Mouse (Mus musculus): ENCODE results near the gene Flywch1.
A peak's percentile ranks its signal among the peaks of the same experiment; 100 is the strongest.

Gene Flywch1

DNA sequence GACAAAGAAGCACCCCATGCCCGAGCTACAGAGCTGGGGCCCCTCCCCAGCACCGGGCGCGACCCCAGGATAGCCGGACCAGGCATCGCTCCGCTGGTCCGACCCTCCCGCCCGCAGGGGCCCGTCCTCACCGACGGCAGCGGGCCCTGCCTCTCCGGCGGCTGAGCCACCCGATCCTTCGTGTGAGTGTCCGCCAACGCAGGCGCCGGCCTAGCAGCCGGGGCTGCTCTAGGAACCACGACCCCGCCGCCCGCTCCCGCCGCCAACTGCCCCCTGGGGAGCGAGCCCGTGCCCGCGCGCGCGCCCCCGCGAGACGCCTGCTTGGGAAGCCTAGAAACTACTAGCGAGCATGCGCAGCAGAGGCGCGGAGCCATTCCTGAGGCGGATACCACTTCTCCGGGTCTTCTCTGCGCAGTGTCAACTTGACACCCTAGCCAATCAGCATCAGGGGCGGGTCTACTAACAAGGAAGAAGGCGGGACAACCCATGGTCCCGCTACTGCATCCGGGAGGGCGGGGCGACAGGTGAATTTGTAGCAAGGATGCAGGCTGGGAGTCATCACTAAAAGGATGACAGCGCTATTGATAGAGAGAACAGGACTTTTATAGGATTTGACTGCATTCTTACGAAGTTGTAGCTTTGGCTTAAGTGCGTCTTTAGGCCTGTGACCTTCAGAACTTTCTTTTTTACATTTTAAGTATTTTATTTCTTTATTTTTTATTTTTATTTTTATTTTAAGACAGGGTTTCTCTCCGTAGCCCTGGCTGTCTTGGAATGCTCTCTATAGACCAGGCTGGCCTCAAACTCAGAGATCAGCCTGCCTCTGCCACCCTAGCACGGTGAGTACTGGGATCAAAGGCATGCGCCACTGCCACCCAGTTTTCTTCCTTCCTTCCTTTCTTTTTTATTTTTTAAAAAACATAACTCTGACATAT lies at the start of gene Flywch1:
Gene Flywch1, minus strand, starts transcription at position 319 of the 935 bp plus-strand sequence.
- peak; percentile 96 for DNase-seq (ENCODE audit: low spot score)

DNA sequence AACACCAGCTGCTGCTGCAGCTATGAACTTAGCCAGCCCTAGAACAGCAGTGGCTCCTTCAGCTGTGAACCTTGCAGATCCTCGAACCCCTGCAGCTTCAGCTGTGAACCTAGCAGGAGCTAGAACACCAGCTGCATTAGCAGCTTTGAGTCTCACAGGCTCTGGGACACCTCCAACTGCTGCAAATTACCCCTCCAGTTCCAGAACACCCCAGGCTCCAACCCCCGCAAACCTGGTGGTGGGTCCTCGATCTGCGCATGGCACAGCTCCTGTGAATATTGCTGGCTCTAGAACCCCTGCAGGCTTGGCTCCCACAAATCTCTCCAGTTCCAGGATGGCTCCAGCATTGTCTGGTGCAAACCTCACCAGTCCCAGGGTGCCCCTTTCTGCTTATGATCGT lies 49.3 kb upstream of the Flywch1 start:
- DNase-seq (ENCODE audit: low spot score): no peak

DNA sequence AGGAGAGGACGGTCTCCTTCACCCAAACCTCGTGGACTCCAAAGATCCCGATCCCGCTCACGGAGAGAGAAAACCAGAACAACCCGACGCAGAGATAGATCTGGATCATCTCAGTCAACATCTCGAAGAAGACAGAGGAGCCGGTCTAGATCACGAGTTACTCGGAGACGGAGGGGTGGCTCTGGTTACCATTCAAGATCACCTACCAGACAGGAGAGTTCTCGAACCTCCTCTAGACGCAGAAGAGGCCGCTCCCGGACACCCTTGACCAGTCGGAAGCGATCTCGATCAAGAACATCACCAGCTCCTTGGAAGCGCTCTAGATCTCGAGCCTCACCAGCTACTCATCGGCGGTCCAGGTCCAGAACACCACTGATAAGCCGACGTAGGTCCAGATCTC lies 47.8 kb upstream of the Flywch1 start:
- DNase-seq (ENCODE audit: low spot score): no peak

DNA sequence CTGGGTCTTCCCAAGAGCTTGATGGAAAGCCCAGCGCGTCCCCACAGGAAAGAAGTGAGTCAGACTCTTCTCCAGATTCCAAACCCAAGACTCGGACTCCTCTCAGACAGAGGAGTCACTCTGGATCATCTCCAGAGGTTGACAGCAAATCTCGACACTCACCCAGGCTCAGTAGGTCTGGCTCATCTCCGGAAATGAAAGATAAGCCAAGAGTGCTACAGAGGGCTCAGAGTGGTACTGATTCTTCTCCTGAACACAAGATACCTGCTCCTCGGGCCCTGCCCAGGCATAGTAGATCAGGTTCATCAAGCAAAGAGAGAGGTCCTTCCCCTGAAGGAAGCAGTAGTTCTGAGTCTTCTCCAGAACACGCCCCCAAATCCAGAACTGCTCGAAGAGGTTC lies 47.2 kb upstream of the Flywch1 start:
- DNase-seq (ENCODE audit: low spot score): no peak

DNA sequence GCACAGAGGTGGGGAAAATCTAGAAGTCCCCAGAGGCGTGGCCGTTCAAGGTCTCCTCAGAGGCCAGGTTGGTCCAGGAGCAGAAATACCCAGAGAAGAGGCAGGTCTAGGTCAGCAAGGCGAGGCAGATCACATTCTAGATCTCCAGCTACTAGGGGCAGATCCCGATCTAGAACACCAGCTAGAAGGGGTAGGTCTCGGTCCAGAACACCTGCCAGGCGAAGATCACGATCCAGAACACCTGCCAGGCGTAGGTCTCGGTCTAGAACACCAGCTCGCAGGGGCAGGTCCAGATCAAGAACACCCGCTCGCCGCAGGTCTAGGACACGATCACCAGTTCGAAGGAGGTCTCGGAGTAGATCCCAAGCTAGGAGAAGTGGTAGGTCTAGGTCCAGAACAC lies 44.2 kb upstream of the Flywch1 start:
- no peak for DNase-seq (ENCODE audit: low spot score)

DNA sequence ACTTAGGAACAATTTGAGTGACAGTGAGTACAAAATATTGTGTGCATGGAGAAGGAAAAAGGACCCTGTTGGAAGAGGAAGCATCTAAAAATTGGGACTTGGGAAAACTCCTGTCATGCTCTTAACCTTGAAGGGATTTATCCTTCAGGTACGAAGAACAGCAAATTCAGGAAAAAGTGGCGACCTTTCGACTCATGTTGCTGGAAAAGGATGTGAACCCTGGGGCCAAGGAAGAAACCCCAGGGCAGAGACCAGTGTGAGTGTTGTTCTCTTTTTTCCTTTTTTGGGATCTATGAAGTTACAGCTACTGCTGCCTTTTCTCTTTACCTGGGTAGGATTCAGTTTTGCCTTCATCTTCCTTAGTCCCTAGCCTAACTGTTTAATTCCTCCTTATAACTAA lies 36.5 kb upstream of the Flywch1 start:
- DNase-seq (ENCODE audit: low spot score): no peak

DNA sequence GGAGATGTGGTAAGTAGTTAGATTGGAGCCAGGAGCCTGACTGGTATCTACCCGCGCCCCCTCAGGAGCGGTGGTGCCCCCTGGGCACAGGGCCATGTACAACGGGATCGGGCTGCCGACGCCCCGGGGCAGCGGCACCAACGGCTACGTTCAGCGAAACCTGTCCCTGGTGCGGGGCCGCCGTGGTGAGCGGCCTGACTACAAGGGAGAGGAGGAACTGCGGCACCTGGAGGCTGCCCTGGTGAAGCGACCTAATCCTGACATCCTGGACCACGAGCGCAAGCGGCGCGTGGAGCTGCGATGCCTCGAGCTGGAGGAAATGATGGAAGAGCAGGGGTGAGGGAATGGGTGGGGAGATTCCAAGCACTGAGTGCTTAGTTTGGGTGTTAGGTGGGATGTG lies 35.5 kb upstream of the Flywch1 start:
- DNase-seq (ENCODE audit: low spot score): peak; percentile 46

DNA sequence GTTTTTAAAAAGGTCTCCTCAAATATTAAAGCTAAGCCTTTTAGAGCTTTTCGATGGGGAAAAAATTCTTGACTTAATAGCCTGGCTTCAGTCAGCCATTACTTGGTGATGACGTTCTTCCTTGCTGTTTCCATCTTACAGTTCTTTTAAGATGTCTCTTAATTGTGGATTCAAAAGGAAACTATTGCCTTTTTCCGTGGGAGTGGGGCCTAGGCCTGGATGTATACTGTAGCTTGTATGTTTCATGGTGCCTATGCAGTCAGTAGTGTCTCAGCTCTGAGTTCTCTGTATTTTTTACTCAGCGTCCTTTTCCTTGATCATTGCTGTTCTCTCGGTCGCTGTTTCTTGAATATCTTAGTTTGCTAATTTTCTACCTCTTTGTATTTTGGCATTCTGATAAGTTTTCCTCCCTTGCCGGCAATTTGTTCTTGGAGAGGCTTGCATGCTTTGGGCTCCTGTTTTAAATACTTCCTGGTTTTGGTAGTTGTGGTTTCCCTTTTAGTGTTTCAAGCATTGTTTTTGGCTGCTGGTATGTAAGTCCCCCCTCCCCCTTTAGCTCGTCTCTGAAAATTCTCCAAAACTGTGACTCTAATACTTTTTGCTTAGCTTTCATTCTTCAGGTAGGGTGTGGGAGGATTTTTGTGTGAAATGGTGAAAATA lies 33.2 kb upstream of the Flywch1 start:
- DNase-seq (ENCODE audit: low spot score): no peak

DNA sequence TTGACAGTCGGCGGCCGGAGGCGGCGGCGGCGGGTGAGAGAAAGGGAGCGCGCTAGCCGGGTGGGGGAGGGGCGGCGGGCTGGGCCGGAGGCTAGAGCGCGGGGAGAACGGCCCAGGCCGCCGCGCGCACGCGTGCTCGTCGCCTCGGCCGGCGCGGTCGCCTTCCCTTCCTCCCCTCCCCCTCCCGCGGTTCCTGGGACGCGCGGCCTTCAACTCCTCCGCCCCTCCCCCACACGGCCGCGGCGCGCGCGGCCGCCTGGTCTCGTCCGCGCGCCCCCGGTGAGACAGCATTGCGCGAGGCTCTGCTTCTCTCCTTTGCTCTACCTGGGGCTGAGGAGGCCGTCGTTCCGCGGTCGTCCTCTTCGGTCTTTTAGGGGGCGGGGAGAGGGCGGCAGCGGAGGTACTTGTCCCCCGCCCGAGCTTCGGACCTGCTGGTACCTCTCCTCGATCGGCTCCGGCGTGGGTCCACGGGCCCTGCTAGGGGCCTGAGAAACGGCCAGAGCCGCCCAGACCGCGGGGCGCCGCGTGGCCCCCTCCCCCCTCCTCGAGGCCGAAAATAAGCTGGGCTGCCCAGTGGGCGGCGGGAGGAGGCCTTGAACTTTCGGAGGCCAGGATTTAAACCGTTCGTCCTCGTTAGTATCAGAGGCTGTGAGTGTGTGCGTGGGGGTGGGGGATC lies 32.1 kb upstream of the Flywch1 start:
- peak; percentile 84 for DNase-seq (ENCODE audit: low spot score)

DNA sequence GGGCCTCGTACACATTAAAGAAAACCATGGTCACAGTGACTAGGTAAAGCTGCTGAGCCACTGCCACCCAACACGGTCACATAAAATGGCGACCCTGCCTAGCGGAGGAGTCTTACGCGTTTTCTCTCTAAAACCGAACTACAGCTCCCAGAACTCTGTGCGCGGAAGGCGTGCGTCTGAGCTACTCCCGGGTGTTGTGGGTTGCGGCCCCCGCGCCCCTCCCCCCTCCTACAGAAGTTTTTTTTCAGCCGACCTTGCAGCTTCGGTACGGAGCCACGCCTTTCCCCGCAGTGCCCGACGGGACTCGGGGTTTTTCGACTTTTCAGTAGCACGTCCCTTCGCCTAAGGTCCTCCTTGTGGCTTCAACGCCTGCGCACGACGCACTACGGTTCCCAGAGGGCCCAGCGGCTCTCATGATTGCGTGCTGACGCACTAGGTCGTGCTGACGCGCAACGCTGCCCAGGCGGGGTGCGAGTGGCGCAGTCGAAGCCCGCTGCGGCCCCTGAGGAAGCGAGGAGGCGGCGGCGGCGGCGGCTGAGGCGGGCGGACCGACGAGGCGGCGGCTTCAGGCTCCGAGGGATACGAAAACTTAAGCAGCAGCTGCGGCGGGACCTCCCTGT lies 31.5 kb upstream of the Flywch1 start:
- DNase-seq (ENCODE audit: low spot score): peak; percentile 94

DNA sequence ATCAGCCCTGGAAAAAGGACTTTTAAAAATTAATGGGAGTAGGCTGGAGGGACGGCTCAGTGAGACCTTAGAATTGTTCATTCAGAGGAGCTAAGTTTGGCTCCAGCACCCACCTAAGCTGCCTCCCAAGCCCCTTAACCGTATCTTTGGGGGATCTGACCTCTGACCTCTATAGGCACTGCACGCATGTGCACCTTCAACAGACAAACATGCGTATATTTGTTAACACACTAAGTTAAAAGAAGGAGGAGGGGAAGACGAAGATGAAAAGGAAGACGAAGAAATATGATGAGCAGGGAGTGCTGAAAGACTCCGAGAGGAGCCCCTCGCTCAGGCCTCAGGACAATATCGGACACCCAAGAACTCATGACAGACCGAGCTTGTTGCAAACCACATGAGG lies 30.2 kb upstream of the Flywch1 start:
- no peak for DNase-seq (ENCODE audit: low spot score)

DNA sequence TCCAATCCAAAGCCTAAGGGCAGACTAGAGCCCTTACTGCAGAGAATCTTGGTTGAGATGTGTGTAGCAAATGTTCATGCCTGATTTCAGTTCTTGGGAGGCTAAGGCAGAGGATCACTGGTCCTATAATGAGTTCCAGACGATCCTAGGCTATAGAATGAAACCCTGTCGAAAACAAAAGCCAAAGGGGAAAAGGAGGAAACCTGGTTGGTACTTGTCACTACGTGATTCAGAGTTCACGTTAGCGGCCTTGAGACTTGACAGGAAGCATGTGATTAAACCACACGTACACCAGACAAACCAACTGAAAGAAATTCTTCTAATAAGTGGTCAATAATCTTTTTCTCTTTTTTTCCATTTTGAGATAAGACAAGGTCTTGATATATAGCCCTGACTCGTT lies 25.9 kb upstream of the Flywch1 start:
- no peak for DNase-seq (ENCODE audit: low spot score)

DNA sequence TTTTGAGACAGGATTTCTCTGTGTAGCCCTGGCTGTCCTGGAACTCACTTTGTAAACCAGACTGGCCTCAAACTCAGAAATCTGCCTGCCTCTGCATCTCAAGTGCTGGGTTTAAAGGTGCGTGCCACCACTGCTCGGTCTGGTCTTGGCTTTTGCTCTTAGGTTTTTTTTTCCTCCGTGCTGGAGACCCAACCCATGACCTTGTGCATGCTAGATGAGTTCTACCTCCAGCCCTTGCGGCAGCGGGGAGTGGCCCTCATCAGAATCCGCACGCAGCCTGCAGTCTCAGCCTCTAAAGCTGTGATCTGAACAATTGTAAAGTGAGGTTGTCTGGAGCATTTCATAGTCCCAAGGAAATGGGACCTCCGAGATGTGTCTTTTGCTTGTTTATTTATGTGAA lies 23.9 kb upstream of the Flywch1 start:
- no peak for DNase-seq (ENCODE audit: low spot score)

DNA sequence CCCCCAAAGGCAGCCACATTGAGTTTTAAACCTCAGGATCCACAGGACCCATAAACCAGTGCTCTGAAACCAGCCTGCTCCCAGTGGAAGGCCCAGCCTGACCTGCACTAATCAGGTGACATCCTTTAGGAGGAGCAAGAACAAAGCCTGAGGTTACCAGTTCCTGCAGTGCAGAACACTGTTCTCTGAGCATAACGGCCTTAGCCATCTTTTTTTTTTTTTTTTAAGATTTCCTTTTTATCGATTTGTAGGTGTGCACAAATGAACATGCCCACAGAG lies 19.6 kb upstream of the Flywch1 start:
- no peak for DNase-seq (ENCODE audit: low spot score)

DNA sequence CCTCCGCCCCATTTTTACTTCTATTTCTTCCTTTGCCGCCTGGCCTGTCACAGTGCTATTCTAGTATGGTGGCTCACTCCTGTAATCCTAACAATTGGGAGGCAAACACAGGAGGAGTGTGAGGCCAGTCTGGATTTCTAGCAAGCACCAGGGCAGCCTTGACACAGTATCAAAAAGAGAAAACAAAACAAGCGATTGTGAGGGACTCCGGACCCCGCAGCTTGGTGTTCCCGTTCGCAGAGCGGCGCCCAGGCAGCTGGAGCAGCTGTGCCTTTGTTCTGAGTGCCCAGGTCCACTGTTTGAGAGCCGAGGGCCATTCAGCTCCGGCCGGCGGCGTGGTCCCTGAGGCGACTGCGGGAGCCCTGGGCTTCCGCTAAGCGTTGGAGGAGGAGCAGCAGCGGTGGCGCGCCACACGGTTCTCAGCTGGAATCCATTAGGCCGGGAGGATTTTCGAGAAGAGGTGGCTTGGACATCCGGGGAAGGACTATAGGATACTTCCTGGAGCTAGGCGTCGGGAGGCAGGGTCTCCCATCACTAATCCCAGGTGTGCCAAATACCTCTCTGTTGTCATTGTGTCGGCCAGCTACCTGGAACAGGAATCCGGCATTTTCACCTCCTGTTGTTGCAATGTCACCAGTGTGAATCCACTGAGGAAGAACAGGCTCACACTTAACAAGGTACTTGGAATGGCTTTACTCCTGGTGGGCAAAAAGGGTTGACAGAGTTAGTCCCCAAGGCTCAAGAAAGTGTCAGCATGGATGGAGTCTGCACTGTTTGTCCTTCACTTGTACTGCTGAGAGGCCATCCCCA lies 19.1 kb upstream of the Flywch1 start, which contains the start of gene Srrm2:
Gene Srrm2, plus strand, starts transcription at position 264 of the 810 bp plus-strand sequence.
- DNase-seq (ENCODE audit: low spot score): peak; percentile 72

DNA sequence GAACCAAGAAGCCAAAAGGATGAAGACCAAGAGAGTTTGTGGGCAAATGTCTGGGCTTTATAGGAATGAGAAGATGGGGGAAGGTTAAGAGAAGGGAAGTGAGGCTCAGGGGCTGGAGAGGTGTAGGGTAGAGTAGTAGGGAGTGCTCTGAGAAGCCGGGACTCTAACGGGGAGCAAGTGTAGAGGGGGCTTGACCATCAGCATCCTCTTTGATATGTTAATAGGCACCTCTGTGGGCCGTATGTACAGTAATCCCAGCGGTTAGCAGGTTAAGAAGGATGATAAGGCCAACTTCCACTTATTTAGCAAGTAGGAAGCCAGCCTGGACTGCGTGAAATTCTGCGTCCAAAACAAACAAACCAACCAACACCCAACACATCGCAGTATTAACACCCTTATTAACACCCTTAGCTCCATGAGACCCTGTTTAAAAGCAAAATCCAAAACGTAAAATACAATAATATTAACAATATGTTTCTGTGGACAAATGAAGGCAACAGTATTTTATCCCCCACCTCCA lies 18.4 kb upstream of the Flywch1 start:
- no peak for DNase-seq (ENCODE audit: low spot score)

DNA sequence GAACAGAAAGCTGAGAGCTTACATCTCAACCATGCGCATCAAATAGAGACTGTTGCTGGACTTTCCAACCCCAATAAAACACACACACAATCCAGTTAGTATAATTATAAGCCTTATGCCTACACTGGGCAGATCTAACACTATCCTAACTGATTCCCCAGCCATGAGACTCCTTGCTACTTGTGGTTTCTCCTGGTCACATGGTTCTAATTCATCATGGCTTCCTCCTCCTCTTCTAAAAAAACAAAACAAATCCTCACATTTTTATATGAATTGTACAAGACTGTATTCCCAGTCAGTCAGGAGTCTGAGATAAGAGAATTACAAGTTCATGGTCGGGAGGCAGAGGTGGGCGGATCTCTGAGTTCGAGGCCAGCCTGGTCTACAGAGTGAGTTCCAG lies 17.6 kb upstream of the Flywch1 start:
- DNase-seq (ENCODE audit: low spot score): no peak

DNA sequence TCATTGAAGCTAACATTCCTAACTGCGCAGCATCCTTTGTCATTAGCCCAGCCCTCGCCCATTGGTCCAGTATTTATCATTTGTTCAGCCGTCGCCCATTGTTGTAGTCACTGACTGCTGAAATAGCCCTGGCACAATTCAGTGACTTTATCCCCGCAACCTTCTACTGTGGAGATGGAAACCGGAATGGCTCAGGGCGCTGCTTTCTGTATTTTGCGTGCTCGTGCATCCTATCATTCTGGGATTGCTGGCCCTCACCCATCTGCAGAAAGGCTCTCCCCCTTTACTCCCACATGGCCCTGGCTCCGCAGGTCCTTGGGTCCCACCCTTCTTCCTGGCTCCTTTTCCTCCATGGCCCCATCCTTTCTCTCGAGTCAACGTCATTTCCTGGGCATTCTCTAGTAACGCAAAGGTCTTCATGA lies 15.1 kb upstream of the Flywch1 start:
- no peak for DNase-seq (ENCODE audit: low spot score)

DNA sequence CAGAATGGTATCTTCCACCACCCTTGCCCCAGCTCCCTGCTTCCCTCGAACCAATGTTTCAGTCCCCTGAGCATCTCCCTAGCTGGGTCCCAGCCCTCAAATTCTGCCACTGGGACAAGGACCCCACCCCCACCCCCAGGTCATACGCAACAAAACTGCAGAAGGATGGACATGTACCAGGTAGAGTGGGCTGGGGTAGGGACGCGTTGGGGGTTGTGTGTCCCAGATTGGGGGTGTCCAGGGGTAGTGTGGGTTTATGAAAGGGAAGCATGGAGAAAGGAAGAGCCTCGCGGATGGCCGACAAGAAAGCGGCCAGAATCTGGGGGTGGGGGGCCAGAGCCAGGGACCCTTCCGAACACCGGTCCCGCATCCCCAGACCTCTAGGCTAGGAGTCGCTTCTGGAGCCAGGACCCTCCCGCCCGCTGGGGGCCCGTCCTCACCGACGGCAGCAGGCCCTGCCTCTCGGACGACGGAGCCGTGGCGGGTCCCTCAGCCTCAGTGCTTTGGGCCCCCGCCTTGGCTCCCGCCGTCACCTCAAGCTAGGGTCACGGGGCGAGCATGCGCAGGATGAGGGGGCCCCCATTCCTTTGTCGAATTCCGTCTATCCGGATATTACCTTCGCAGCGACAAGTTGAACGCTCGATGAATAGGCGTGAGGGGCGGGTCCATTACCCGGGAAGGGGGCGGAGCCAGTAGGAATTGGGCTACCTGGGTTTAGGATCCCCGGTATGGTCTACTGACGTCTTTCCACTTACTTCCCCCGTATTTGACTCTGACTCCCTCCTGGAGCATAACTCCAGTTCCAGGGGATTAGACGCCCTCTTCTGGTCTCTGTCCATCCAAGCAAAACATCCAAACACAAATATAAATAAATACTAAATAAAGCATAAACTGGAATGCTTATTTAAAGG lies 14.4 kb upstream of the Flywch1 start, which contains the start of gene Flywch2:
Gene Flywch2, minus strand, starts transcription at position 521 of the 911 bp plus-strand sequence.
- peak; percentile 75 for DNase-seq (ENCODE audit: low spot score)

DNA sequence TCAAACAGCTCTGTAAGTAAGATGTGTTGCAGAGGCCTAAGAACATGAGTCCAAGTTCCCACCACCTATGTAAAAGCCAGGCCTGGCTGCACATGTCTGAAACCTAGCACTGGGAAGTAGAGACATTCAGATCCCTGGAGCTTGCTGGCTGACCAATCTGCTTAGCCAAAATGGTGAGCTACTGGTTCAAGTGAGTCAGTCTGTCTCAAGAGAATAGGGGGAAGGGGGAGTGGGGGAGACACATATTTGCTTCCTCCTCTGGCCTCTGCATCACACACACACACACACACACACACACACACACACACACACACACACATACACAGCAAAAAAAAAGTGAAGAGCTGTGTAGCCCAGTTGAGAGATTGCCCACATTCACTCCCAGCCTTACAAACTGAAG lies 11.9 kb upstream of the Flywch1 start:
- DNase-seq (ENCODE audit: low spot score): no peak

Measured in ovary, postnatal 36 days (tissue).